Mouse (Mus musculus): ENCODE measurements around the gene Mif4gd.
"Not testable (repeated sequence)": the region's sequence is repeated elsewhere in the genome, so short reads cannot be mapped to it uniquely, and the experiment has no call there.

DNA sequence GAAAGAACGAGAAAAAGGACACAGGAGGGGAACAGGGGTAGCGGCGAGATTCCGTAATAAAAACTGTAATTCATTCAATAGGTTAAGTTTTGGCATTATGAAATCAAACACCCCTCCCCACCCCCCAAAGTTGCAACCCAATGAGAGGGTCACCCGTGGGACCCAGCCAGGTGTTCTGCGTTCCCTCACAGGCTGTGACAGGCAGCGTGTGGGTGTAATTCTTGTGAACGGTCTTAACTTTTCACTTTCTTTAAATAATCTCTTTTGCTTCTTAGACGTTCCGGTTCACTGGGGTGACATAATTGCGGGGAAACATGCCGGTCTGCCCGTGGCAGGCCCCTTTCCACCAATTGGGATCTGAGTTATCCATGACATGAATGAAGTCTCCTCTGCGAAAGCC lies 32.7 kb upstream of the Mif4gd start:
- not testable (repeated sequence) for TF ChIP-seq CTCF, POLR2A (IDR thresholded peaks at IDR 0.05; ENCODE audit: extremely low read depth, insufficient read depth, low read length)

Measured in cortical plate, adult 2 months (tissue).